Mouse (Mus musculus): ENCODE data around the gene Rap1gds1.
A peak's percentile ranks its signal among the peaks of the same experiment; 100 is the strongest.

Rap1gds1 gene

GRCm38 (mm10) chr3:138880999-138881724, 193.8 kb downstream of the Rap1gds1 start:
- DNase-seq (ENCODE audit: low read depth, low spot score): peak; percentile 67

- DNase-seq (ENCODE audit: low read depth, low spot score): no peak
These were observed 197.3 kb downstream of the Rap1gds1 start for GRCm38 (mm10) chr3:138877741-138878140.

GRCm38 (mm10) chr3:138876931-138877361, 198.1 kb downstream of the Rap1gds1 start:
- peak; percentile 81 for DNase-seq (ENCODE audit: low read depth, low spot score)

GRCm38 (mm10) chr3:138876418-138876817, 198.6 kb downstream of the Rap1gds1 start:
- no peak for DNase-seq (ENCODE audit: low read depth, low spot score)

GRCm38 (mm10) chr3:138875936-138876335, 199.1 kb downstream of the Rap1gds1 start:
- DNase-seq (ENCODE audit: low read depth, low spot score): no peak
